Mouse (Mus musculus) heart, postnatal 25 days (tissue): Measurements from ENCODE around the gene Klf12. TPM values are rescaled to one million over a fixed set of nuclear protein-coding genes. Genes with fewer than 3 reads are reported as not detected.
A peak's percentile ranks its signal among the peaks of the same experiment; 100 is the strongest.

Experiments used
- DNase-seq: peaks from one replicate; pipeline ENCODE4 v3.0.0; 2022; ENCODE audit warnings: low spot score
- intact Hi-C: fragments of 180-260 bp; cut with DNase I; formaldehyde crosslinking; loops from one replicate; pipeline ENCODE4 v1.15.1; 2025
- total RNA-seq, 2 experiments: library from RNA; stranded (reverse); gene quantifications; 2 replicates each; pipeline ENCODE4 v1.2.3; 2021

Gene Klf12
- total RNA-seq, 2 experiments from 2014 or later, result 16.2 to 18.6 TPM

DNA sequence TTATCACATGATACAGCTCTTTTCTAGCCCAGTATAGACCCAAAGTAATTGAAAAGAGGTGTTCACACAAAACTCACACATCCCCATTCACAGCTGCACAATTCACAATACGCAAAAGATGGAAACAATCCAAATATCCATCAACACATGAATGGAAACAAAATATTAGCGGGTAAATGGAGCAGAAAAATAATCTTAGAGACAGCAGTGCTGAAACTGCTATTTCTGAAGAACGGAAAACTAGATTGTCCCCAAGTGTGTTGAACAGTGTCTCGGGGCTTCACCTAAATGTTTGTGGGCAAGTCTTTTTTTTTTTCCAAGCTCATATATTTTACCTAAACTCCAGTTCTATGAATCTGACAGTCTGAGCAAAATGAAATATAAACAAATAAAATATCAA is 44.6 kb downstream of the Klf12 start:
- intact Hi-C loops, result loop anchor here (10.0 kb wide), 1 partner anchor 295 kb away; no protein-coding TSS in a partner anchor

DNA sequence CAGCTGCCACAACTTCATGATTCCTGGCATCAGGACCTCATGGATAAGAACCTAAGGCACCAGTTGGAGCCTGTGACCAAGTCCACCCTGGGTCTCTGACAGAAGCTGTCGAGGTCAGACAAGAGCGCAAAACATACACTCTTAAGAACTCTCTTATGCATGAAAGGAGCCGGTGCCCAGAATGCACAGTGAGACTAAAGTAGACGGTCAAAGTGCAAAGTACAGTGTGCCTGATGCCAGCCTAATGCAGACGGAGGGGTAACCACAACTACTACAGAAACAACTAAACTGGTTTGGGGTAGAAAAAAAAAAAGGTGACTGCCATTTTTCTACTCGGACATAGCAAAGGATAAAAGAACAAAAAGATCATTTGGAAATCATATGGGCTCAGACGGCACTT is 47.7 kb downstream of the Klf12 start:
- intact Hi-C loops, result loop anchor here (10.0 kb wide), 1 partner anchor 292 kb away; no protein-coding TSS in a partner anchor
- no peak for DNase-seq

More for the DNA sequence above, 44.6 kb downstream of the Klf12 start:
- no peak for DNase-seq

DNA sequence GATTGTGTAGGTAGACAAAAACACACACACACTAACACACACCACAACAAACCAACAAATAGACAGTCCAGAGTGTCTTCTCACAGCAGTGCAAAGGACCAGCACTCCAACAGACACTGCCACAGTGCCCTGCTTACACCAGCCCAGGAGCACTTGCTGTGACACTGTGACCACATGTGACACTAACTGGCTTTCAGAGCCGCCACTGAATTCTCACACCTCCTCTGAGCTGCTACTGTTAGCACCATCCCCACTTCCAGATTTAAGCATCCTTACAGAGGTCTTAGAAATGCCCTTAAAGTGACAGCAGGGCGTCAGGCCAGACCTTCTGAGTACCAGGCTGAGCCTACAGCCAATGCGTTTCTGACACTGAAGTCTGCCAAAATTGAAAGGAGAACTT is 48.7 kb downstream of the Klf12 start:
- intact Hi-C loops, result loop anchor here (10.0 kb wide), 1 partner anchor 291 kb away; no protein-coding TSS in a partner anchor
- DNase-seq, result no peak

DNA sequence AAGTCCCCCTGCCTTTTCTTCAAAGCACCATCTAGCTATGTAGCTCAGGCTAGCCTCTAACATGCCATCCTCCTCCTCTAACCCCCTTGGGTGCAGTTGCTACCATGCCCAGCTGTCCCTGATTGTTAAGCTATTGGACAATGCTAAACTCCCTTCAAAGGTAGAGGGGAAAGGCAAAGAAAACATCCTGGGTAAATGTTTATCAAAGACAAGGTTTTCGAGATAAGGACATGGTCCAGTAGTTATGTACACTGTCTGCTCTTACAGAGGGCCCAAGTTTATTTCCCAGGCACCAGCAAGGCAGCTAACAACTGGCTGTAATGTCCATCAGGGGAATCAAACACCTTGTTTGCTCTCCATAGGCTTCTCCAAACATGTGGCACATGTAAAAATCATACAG is 53.1 kb downstream of the Klf12 start:
- DNase-seq, result no peak
- intact Hi-C loops, result loop anchor here (10.0 kb wide), 1 partner anchor 287 kb away; no protein-coding TSS in a partner anchor

DNA sequence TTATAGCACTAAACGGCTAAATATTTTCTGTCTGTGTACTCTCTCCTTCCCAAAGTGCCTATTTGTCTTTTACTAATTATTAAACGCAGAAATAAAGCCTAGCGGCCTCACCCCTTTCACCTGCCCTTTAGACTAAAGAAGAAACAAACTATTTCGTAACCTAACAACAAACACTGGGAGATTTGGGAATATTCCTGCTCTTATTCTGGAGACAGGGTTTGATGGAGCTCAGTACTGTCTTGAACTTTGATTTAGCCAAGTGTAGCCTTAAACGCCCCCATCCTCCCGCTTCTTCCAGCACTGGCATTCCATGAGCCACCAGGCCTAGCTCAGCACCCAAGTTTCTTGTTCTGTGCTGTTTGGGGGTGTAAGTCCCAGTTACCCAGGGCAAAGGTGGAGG is 56.4 kb downstream of the Klf12 start:
- intact Hi-C loops, result no loop called here
- DNase-seq, result no peak

DNA sequence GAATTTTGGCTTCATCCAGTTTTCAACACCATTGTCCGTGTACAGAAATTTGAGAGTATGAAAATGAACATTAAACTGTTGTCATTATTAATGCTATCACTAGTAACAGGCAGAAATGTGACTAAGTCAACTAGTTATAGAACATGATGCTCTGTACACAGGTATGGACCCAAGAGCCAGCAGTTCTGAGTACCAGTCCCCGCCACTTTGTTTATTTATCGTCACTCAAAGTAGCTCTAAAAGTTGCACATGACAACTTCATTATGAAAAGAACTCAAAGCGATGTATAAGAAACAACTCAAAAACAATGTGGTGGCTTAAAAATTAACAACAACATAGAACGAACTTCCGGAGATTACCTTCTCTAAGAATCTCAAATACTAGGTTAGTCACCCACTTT is 56.8 kb downstream of the Klf12 start:
- no peak for DNase-seq
- intact Hi-C loops, result no loop called here

DNA sequence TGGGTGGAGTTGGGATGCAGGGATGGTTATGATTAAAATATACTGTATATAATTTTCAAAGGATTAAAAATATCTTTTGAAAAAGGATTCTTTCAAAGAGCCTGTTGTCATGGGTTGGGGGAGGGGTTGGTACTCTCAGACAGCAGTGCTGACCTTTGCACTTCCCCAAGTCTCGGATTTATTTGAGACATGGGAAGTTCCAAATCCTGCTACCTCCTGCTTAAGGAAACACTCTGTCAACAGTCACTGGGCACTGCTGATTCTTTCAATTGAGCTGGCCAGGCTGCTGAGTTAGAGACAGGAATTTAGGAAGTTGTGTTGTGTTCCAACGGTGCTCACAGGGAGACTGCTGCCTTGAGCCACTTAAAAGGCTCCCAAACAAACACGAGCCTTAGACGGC is 60.3 kb downstream of the Klf12 start:
- DNase-seq, result no peak
- intact Hi-C loops, result no loop called here

DNA sequence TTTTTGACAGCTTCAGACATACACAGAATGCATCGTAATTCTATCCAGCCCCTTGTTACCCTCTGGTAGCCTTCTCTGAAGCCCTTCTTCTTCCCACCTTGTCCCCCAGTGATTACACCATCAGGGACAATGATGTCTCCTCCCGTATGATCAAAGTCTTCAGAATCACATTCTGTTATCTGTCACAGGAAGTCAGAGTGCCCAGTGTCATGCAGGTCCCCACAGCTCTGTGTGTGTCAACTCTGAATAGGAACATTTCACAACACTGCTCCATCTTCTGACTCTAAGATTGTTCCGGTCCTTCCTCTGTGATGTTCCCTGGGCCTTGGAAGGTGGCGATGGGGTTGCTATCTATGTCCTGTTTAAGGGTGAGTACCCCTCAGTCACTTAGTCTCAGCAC is 62.2 kb downstream of the Klf12 start:
- DNase-seq, result no peak
- intact Hi-C loops, result no loop called here

DNA sequence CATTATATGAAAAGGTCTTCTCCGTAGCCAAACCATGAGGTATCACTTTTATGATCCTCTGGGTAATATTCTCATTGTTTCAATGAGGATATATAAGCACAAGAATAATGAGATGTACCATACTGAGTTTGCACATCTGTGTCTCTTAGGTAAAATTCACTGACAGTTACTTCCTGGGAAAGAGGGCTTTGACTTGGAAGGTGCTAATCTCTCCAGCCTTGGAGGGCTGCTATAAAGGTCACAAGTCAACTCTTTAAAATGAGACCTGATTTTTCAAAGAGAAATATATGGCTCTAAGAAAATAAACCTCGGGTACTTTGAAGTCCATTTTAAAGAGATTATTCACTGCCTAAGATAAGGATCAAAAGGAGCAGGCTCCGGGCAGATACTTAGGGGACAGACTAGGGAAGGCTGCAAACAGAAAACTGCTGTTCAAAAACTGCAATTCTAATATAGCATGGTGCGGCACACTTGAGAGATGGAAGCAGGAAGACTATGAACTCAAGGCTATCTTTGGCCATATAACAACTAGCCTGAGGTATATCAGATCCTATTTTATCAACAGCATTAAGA is 69.2 kb downstream of the Klf12 start:
- intact Hi-C loops, result no loop called here
- DNase-seq, result no peak

DNA sequence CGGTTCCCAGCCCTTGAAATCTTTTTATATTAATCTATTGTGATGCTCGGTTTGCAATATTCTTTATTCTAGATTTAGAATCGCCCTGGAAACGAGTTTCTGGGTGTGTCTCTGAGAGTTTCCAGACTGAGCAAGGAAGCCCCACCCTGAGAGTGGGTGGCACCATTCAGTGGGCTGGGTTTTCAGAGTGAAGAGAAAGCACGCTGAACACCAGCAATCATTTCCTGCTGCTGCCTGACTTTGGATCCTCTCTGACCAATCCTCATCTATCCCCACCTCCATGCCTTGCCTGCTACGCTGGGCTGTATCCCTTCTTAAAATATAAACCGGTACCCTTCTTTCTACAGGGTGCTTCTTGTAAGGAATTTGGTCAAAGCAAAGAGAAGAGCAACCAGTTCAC is 71.4 kb downstream of the Klf12 start:
- peak; percentile 20 for DNase-seq
- intact Hi-C loops, result loop anchor here (5.0 kb wide), 1 partner anchor 69 kb away; the partner anchor contains the start of gene Klf12

DNA sequence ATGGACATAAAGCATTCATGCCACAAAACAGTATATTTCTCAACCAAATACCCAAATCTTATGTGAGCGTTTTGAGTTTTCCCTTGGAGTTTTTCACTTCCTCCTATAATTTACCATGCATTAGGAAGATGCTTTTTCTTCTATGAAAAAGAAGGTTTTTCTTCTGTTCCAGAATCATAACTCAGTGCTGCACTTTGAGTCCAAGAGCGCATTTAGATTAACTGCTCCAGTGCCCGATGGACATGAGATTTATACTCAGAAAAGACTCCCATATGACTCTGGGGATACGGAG is 72.7 kb downstream of the Klf12 start:
- no peak for DNase-seq
- intact Hi-C loops, result loop anchor here (5.0 kb wide), 1 partner anchor 71 kb away; the partner anchor contains the start of gene Klf12

DNA sequence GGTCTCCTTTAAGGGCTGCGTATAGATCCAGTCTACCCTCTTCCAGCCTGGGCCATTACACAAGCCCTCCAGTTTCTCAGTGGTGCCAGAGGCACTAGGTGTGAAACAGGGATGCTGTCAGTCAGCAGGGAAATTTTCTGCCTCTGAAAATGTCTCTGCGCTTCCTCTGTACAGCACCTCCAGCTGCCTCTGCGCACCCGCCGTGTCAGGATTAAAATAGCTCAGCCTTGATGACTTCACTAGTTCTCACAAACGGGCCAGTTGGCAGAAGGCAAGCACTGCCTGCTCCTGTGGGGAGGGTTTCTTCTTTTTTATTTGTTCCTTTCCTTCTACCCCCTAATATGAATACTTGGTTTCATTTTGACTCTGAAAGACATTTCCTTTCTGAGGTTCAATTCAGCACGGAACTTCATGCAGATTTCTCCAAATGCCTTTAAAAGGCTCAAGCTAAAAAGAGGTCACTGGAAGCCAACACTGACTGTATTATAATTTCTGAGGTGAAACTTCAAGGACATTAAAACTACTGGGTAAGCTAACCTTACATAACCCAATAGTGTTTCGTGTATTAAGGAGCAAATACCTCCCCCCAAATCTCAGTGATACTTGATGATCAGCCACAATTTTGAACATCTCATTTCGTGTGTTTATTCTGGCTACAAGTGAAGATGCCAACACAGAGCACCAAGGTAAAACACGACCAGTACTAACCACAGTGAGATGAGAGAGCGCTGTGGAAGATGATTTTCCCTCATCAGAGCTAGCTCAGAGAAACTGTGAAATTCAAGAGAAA is 73.2 kb downstream of the Klf12 start:
- DNase-seq, result peak; percentile 50
- intact Hi-C loops, result loop anchor here (5.0 kb wide), 1 partner anchor 71 kb away; the partner anchor contains the start of gene Klf12

DNA sequence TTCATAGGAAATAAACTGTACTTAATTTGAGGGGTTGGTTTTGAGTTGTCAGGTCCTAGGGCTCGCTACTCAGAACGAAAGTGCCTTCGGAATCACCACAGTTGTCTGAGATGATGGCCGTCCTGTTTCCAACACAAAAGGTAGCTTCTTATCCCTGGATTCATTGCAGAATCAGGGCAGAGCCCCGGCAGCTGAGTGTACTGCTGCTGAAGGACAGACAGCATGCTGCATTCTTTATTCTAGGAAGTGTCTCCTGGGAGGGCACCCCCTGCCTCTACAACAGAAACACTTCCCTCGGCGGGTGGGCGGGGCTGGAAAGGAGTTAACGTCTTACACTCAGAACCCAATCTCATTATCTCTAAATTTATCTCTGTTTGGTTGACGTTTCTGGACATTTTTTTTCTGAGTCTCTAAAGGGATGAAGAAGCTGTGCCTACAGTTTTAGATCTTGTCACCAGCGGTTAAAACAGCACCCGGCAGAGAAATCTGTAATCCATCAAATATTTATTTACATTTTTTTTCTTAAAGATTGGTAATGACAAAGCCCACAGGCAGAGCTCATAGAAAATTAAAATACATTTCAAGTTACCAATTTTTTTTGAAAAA is 74.6 kb downstream of the Klf12 start:
- no peak for DNase-seq
- intact Hi-C loops, result loop anchor here (5.0 kb wide), 1 partner anchor 72 kb away; the partner anchor contains the start of gene Klf12

DNA sequence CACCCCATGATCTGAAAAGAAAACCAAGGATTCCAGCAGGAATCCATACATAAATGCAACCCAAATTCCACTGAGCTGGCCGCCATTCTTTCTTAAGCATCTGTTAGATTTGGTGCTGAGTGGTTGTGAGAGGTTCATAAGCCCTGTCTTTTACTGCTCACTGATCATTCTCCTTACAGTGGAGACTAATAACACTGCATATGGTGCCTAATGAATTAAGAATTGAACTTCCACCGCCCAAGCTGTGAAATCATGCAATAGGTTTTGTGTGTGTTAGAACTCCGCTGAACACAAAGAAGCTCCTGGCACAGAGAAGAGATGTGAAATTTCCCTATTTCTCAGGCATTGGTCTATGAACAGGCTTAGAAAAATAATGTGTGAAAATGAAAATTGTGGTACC is 77.4 kb downstream of the Klf12 start:
- DNase-seq, result no peak

DNA sequence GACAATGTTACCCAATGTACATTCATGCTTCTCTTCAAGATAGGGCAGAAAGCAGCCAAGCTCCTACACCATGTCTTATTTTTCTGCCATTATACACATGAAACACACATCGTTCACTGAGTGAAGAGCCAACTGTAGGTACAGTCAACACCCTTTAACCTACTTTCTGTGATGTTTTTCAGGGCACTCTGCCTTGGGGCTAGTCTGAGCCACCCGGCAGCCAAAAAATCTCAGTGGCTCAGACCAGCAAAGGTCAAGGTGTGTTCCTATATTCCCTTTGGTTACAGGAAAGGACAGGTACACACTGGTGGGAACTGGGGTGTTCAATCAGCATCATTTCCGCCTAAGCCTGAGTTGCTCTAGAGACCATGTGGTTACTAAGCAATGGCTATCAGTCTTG is 78.3 kb downstream of the Klf12 start:
- DNase-seq, result no peak
- intact Hi-C loops, result no loop called here

More for the DNA sequence above, 77.4 kb downstream of the Klf12 start:
- intact Hi-C loops, result no loop called here

DNA sequence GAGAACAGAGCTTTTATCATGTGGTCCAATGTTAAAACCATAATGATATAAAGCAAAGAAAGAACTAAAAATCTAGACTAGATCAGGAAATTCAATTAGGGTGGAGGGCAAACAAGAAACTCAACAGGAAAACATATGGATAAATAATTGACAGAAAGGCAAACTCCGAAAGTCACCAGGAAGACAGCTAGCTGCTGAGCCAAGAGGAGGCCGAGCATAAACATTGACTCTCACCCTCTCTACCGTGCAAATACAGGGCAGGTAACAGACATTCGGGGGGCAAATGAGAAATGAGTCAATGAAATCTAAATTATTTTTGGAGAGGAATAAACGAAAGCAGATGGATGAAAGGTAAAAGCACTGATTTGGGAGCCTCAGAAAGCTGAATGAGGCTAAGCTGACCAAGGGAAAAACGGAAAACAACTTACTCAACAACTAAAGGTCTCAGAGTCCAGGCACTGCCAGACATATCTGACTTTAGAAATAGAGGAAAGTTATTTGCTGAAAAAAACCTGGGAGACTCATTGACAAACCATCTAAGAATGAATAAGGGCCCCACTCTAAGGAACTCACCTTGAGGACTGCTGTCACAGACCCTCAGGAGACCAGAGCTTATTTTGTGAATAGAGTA is 84.3 kb downstream of the Klf12 start:
- intact Hi-C loops, result no loop called here
- no peak for DNase-seq

DNA sequence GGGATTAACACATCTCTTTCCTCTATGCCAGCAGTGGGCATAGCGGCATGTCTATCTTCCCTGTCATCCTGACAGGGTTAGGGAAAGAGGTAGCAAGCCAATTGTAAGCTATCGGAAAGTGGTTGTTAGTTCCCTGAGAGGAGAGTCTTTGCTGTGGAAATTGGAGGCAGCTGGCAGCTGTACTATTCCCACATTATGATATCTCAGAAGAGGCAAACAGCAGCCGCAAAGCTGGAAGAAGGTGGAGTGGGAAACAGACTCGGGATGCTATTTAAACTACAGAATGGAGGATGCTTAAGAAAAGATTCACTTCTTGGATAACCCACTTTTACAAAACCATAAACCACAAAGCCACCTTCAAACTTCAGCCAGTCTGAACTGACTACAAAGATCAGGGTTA is 85.8 kb downstream of the Klf12 start:
- intact Hi-C loops, result no loop called here
- DNase-seq, result no peak

DNA sequence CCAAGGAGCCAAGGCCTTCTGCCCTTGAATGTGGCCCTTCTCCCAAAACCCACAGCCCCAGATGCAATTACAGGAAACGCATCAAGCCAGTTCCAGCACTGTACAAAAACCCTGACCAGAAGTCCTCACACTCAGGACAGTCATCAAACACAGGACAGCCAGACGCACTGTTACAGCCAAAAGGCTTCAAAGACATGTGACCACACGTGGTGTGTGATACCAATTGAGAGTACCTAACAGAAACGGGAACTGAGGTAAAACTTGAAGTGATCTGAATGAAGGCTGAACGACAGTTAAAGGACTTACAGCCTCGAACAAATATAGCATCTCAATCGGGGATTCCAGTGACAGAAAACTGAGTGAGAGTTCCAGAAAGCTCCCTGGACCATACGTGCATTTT is 87.3 kb downstream of the Klf12 start:
- no peak for DNase-seq
- intact Hi-C loops, result no loop called here

DNA sequence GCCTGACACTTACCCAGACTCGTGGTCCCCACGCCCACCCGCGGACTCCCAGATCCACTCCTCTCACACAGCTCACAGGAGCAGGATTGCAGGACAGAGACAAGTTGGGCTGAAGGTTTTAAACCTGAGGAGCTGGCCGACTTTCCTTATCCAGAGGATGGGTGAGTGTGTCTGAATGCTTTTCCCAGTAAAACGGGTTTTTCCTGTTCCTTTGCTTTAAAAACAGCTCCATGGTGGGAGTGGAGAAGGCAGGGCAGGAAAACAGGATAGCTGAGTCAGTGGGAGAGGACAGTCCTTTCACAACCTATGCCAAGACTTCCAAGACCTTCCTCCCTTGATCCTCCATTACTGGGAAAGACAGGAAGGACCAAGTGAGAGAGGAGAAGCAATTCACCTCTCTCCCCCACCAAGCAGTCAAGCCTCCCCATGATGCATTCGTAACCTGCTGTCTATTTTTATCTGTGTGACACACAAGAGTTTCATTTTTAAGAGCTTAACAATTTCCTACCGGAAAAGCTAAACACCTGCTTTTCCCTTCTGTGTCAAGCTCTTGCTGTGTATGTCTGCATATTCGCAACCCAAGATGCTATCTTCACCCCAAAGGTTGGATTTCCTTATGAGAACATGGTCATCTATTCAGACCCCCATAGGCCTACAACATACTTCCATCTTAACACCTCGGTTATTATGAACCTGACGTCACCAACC is 94.8 kb downstream of the Klf12 start:
- DNase-seq, result no peak
- intact Hi-C loops, result no loop called here

DNA sequence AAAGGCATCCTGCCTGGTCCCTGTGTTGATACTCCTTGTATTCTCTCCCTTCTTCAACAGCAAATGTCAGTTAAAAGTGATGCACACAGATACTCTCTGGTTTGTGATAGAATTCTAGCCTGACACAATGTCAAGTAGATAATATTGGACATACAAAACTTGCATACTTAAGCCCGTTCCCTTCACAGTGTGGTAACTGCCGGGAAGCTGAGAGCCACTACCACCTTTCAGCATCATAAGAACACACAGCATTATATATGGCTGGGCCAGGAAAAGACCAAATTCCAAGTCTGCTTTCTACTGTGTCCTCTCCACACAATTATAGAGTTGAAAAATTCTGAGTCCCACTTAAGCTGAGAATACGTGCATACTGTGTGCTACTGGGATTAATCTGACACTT is 97.1 kb downstream of the Klf12 start:
- no peak for DNase-seq
- intact Hi-C loops, result no loop called here
